Mouse (Mus musculus) left cerebral cortex, adult 2 months (tissue): ENCODE data around the gene Syn3. TPM values are rescaled to one million over a fixed set of nuclear protein-coding genes. Genes with fewer than 3 reads are reported as not detected.

ENCODE experiments used
- DNase-seq, 2 experiments: peaks; one replicate each; pipeline ENCODE4 v3.0.0; 2021 to 2022; ENCODE audit warnings: low spot score in 2 of 2, mixed read lengths in 1 of 2; ENCODE audit errors: extremely low spot score in 1 of 2
- H3K27ac ChIP-seq: fragments of 200-600 bp; 2 replicates; pipeline ENCODE4 v1.8.1; 2022
- H3K4me3 ChIP-seq: fragments of 200-600 bp; 2 replicates; pipeline ENCODE4 v1.8.1; 2022
- CTCF ChIP-seq: fragments of 200-600 bp; IDR thresholded peaks from 2 replicates; pipeline ENCODE4 v1.8.1; 2022; ENCODE audit warnings: antibody characterized with exemption, mild to moderate bottlenecking, moderate library complexity
- intact Hi-C: fragments of 180-260 bp; cut with DNase I; formaldehyde crosslinking; loops from one replicate; pipeline ENCODE4 v1.15.1; 2025
- total RNA-seq, 2 experiments: library from RNA; stranded (reverse); gene quantifications; 2 replicates each; pipeline ENCODE4 v1.2.3; 2021

Syn3 gene
- total RNA-seq, 2 experiments from 2014 or later: 29.9 to 30.8 TPM

DNA sequence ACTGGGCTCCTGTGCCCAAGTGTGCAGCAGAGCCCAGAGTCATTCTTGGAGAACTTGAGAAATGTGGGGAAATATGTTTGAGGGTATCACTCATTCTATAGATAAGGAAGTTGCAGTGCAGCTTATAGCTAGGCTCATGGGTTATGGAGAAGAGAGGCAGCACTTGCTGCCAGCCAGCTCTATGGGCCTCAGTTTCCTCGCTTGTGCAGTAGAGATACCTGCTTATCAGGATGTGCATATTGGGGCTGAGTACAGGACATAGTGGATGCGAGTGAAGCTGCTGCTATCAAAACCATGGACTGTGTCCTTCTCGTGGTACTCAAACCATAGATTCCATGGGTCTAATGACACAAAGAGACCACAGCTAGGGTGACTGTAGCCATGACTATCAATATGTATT is 146.2 kb downstream of the Syn3 start:
- no peak for DNase-seq
- intact Hi-C loops: no loop called here
- TF ChIP-seq CTCF: no peak
- H3K4me3 ChIP-seq: no peak overlapping the region
- no peak overlapping the region for H3K27ac ChIP-seq

DNA sequence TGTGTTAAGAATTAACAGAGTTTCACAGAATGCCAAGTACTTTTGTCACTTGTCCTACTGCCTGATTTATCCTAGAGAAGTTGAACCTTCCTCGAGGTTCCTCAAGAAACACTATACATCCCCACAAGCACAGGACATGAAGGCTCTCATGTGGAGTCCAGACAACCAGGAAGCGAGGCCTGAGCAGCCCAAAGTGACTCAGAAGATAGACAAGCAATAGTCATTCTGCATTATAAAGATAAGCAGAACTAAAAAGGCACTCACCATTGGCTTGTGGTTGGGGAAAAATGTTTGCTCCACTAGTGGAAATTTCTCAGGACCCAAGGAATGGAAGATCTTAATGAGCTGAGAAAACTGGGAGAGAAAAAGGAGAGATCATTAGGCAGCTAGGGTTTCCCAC is 147.4 kb downstream of the Syn3 start:
- Histone ChIP-seq H3K4me3 (no peak overlapping the region), H3K27ac (no peak overlapping the region)
- TF ChIP-seq CTCF: no peak
- DNase-seq: no peak
- intact Hi-C loops: no loop called here

DNA sequence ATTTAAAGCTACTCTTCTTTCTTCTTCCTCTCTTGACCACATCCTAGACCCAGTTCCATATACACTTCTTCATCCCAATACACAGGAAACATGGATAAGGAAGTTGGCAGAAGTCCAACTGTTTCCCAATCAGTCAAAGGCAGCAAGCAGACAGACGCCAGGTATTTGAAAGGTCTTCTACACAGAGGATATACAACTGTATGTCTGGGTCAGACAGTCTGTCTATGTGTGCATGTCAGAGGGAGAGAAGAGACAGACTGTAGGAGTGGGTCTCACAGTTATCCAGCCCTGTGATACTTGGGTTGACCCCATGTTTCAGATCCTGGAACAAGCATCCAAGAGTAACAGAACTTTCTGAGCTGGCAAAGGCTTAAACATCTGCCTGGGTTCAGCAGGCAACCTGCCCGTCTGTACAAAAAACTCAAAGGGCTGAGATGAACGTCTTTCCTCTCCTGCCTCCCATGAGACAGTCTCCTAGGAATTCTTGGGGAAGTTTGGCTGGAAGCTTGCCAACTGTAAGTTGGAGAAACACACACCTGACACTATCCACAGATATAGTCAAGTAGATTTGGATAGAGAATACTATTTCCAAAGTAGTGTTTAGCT is 152.4 kb downstream of the Syn3 start:
- H3K4me3 ChIP-seq: no peak overlapping the region
- DNase-seq: no peak
- intact Hi-C loops: no loop called here
- TF ChIP-seq CTCF: no peak
- no peak overlapping the region for H3K27ac ChIP-seq

DNA sequence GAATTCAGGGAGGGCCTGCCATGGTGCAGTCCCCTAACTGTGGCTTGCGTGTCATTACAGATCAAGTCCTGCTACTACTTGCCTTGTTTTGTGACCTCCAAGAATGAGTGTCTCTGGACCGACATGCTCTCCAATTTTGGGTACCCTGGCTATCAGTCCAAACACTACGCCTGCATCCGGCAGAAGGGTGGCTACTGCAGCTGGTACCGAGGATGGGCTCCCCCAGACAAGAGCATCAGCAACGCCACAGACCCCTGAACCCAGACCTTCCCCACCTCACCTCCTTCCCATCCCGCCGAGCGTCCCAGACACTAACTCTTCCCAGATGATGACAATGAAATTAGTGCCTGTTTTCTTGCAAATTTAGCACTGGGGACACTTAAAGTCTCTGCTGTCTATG is 153.1 kb downstream of the Syn3 start:
- Histone ChIP-seq H3K4me3 (no peak overlapping the region), H3K27ac (no peak overlapping the region)
- TF ChIP-seq CTCF: no peak
- no peak for DNase-seq
- intact Hi-C loops: no loop called here

DNA sequence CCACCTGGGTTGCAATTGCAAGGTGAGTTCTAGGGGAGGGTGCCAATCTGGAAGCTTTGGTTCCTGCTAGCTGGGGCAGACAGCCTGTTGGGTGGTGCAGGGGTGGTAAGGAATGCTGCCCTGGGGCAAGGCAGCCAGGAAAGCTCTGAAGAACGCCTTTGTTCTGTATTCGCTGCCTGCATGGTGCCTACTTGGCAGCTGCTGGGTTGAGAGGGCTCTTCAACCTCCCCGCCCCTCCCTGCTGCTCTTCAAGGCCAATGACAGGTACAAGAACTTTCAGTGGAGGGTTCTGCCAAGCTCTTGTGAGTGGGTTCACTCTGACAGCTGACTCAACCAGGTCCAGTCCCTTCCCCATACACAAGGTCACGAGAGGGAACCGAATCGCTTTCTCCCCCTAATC is 154.0 kb downstream of the Syn3 start:
- intact Hi-C loops: loop anchor here (5.0 kb wide), 1 partner anchor 42 kb away; the partner anchor contains the start of gene Timp3
- Histone ChIP-seq H3K27ac (no peak overlapping the region), H3K4me3 (no peak overlapping the region)
- DNase-seq: no peak
- no peak for TF ChIP-seq CTCF

DNA sequence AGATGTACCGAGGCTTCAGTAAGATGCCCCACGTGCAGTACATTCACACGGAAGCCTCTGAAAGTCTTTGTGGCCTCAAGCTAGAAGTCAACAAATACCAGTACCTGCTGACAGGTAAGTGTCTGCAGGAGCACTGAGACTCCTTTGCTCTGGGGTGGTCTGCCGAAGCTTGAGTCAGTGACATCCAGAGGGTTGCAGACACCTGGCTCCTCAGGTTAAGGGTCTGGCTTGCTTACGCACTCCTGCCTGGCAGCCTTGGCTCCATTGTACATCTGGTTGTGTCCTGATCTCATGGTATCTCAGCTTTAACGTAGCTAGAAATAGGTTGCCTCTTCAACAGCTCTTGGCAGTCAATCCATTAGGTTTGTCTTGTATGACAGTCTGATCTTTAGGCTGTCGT is 154.8 kb downstream of the Syn3 start:
- Histone ChIP-seq H3K27ac (no peak overlapping the region), H3K4me3 (no peak overlapping the region)
- no peak for TF ChIP-seq CTCF
- no peak for DNase-seq
- intact Hi-C loops: loop anchor here (5.0 kb wide), 1 partner anchor 42 kb away; the partner anchor contains the start of gene Timp3

DNA sequence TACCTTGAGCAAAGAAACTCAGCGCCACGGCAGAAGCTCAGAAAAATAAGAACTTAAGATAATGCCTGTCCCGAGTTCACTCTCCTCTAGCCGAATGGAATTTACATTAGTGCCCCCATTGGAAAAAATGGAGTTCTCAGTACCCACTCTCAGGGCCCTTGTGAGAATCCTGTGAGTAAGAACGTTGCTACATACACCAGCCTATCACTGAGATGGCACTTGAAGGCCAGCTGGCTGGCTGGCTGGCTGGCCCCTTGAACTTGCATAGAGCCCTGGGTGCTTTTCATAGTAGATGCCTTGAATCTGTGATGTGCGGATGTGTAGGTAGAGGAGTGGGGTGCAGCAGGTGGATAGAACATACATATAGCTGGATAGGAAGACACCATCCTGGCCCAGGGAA is 155.3 kb downstream of the Syn3 start:
- intact Hi-C loops: loop anchor here (5.0 kb wide), 1 partner anchor 41 kb away; the partner anchor contains the start of gene Timp3
- Histone ChIP-seq H3K4me3 (no peak overlapping the region), H3K27ac (no peak overlapping the region)
- TF ChIP-seq CTCF: no peak
- no peak for DNase-seq

DNA sequence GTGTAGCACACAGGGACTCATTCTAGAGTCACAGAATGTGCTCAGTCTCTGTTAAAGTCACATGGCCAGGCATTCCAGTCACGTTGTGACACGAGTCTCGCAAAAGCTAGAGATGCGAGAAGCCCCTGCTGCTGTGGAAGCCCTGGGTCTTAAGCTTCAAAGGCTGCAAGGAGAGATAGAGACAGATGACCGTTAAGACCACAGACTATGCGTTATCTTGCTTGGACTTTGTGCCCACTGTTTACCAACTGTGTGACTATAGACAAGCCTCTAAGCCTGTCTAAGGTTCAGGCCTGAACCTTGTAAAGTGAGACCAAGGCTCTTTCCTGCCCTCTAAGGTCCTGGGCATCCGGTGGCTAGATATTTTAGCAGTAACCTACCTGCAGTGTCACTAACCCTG is 156.0 kb downstream of the Syn3 start:
- no peak for DNase-seq
- no peak overlapping the region for H3K4me3 ChIP-seq
- peak overlapping the region; percentile 36; the same call in 1 of the 2 replicates for H3K27ac ChIP-seq
- TF ChIP-seq CTCF: no peak
- intact Hi-C loops: loop anchor here (5.0 kb wide), 1 partner anchor 40 kb away; the partner anchor contains the start of gene Timp3

DNA sequence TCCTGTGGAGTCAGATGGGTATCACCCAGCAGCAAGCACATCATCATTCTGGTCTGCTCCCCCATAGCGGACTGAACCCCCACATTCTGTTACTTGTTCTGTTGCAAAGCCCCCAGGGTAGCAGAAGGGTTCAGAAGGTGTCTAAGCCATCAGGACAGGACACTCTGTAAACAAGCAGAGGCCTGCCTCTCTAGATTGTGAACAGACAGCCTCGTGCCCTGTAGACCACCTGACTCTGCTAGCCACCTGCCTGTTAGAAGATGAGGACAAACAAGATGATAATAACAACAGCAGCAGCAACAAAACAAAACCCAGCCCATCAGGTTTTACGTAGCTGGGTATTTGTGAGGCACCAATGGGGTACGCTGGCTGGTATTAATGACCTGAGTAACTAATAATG is 156.5 kb downstream of the Syn3 start:
- intact Hi-C loops: loop anchor here (5.0 kb wide), 1 partner anchor 40 kb away; the partner anchor contains the start of gene Timp3
- peak overlapping the region; percentile 36; the same call in 1 of the 2 replicates for H3K27ac ChIP-seq
- no peak overlapping the region for H3K4me3 ChIP-seq
- DNase-seq: no peak
- no peak for TF ChIP-seq CTCF

DNA sequence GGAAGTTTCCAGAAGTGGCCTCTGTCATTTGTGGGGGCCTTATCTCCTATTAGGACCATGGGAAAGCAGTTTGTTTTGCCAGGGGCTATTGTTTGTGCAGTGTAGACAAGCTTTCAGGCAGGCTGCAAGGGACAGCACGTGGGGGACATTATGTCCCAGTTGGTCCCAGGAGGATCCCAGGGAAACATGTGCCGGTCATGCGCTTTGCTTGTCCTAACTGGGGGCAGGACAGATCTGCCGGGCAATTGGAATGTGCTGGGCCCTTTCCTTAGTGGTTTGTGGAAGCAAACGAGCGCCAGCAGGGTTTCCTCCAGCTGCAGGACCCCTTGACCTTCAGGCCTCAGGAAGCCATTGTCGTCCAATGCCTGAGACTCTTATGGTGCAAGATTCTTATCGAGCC is 157.1 kb downstream of the Syn3 start:
- Histone ChIP-seq H3K4me3 (no peak overlapping the region), H3K27ac (no peak overlapping the region; the same call in 1 of the 2 replicates)
- DNase-seq: no peak
- TF ChIP-seq CTCF: no peak
- intact Hi-C loops: loop anchor here (5.0 kb wide), 1 partner anchor 39 kb away; the partner anchor contains the start of gene Timp3

DNA sequence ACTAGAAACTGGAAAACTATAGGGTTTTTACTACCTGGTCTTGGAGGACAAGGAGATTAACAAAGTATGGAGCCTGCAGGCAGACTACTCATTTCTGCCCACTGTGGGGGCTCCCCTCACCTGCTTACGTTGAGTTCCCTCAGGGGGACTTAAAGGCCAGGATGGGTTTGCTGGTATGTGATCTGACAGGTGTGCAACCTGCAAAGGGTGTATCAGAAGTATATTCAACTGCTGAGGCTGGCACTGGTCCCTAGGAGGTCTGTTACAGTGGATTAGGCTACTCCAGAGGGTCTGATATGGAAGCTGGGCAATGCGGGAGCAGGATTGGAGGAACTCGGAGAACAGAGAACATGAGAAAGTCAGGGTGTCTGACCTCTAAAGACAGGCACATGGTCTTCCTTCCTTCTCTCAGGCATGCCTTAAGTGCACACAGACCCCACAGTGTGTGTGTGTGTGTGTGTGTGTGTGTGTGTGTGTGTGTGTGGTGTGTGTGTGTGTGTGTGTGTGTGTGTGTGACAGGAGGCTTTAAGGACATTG is 157.6 kb downstream of the Syn3 start:
- intact Hi-C loops: loop anchor here (5.0 kb wide), 1 partner anchor 39 kb away; the partner anchor contains the start of gene Timp3
- Histone ChIP-seq H3K4me3 (no peak overlapping the region), H3K27ac (peak overlapping the region; percentile 81)
- no peak for DNase-seq
- TF ChIP-seq CTCF: no peak

DNA sequence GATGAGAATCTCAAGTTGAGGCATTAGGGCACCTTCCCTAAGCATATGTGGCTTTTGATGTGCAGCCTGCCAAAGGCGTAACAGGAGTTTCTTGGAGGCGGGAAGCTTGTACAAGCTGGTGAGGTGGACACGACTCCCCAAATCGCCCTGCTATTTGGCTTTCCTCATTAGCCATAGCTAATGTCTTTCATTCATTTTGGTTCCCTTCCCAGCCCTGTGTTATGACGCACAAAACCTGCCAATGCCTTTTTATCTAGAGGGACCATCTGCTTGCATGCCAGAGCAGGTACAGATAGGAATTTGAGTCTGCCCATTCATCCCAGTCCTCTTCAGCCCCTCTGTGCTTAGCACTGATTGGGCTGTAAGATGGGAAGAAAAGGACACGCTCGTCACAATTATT is 158.3 kb downstream of the Syn3 start:
- DNase-seq: no peak
- TF ChIP-seq CTCF: no peak
- no peak overlapping the region for H3K4me3 ChIP-seq
- H3K27ac ChIP-seq: peak overlapping the region; percentile 81
- intact Hi-C loops: loop anchor here (5.0 kb wide), 1 partner anchor 38 kb away; the partner anchor contains the start of gene Timp3
